Mouse (Mus musculus) small intestine, adult 2 months (tissue): ENCODE results near the gene Dcaf17.

Source experiments
- CTCF ChIP-seq: fragments of 200-500 bp; IDR thresholded peaks from 2 replicates; pipeline ENCODE4 v1.5.1; 2012; ENCODE audit warnings: low read depth, mild to moderate bottlenecking, control low read depth, inconsistent platforms, low read length, moderate library complexity, mixed read lengths; ENCODE audit not compliant: insufficient replicate concordance, insufficient read length; ENCODE audit errors: extremely low read depth
- POLR2A ChIP-seq: fragments of 200-500 bp; IDR thresholded peaks from 2 replicates; pipeline ENCODE4 v1.6.1; 2012; ENCODE audit warnings: low read depth, mild to moderate bottlenecking, control low read depth, inconsistent platforms, low read length, moderate library complexity

GRCm38 (mm10) chr2:71142410-71142809, 87.3 kb downstream of the Dcaf17 start:
- TF ChIP-seq POLR2A = no peak
- TF ChIP-seq CTCF = no peak
